Mouse (Mus musculus): ENCODE measurements around the gene Cdc42ep5.
"Not testable (repeated sequence)": the region's sequence is repeated elsewhere in the genome, so short reads cannot be mapped to it uniquely, and the experiment has no call there.

DNA sequence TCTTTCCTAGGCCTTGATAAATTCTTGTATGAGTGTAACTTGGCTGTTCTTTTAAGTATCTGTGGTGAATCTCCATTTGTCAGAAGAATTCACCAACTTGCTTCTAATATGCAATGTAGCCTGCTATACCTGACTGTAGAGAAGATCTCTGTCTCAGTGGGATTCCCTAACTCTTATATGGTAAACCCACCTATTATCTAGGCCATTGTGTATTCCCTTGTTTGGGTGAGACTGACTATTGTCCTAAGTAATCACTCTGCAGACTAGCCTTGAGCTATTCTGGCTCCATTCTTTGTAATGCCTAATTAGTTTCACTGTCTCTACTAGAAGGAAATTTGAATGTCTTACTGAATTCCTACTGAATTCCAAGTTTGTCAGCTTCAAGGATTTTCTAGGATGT is 48.8 kb upstream of the Cdc42ep5 start:
- TF ChIP-seq GATA1 (IDR thresholded peaks at IDR 0.05; ENCODE audit: borderline replicate concordance, low read length); FLI1 (IDR thresholded peaks at IDR 0.05; ENCODE audit: low read length): not testable (repeated sequence)
